Mouse (Mus musculus) kidney, postnatal 25 days (tissue): Measurements from ENCODE around the gene Med13l.

Experiments used
- DNase-seq, 2 experiments: peaks; one replicate each; pipeline ENCODE4 v3.0.0; 2021; ENCODE audit warnings: mixed read lengths in 2 of 2

The Med13l gene

DNA sequence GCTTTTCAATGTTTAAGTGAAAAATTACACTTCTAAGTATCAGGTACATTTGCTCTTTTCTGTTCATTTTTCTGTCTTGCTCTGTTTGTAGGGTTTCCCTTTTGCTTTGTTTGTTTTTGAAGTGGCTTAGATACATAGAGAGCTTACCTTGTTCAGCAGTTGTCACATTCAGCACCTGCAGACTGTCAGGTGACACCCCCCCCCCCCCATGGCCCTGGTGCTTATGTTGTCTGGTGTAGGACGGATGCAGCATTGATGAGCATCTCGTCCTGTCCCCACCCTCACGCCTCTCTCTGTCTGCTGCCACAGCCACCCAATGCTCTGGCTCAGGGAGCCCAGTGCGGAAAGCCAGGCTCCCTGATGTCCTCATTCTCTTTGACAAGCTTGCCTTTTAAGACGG is 101.3 kb downstream of the Med13l start:
- no peak for DNase-seq

DNA sequence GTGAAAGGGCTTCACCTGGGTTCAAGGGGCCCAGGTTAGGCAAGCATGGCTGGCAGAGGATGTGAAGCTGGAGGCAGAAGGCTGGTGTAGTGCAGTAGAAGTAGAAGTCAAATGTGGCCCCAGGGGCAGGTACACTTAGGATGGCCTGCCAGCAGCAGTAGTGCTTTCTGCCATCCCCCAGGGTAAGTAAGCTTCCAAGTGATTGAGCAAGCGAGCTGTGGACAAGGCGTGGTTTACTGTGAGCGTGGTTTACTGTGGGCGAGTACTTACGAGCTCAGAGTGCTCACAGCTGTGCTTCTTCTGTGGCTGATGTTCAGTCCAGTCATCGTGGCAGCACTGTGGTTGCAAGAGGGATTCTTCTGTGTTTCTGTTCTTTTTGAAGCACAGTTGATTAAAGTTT is 103.5 kb downstream of the Med13l start:
- peak in 1 of 2 experiments; percentile 59 for DNase-seq

DNA sequence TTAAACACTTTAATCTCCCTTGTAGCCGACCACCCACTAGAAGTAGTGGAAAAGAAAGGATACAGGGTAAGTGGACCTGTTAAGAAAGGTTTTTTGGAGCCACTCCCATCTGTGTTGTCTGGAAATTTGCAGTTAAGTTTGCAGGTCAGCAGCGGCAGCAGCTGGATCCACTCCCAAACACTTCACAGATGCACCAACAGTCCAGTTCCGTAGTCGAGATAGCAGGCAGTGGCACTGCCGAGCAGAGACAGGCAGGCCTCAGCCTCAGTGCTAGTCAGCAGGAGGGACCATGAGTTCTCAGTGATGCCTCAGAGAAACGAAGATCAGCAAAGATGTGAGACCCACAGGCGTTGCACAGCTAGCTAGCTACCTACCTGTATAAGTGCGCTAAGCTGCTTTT is 104.5 kb downstream of the Med13l start:
- DNase-seq = no peak

DNA sequence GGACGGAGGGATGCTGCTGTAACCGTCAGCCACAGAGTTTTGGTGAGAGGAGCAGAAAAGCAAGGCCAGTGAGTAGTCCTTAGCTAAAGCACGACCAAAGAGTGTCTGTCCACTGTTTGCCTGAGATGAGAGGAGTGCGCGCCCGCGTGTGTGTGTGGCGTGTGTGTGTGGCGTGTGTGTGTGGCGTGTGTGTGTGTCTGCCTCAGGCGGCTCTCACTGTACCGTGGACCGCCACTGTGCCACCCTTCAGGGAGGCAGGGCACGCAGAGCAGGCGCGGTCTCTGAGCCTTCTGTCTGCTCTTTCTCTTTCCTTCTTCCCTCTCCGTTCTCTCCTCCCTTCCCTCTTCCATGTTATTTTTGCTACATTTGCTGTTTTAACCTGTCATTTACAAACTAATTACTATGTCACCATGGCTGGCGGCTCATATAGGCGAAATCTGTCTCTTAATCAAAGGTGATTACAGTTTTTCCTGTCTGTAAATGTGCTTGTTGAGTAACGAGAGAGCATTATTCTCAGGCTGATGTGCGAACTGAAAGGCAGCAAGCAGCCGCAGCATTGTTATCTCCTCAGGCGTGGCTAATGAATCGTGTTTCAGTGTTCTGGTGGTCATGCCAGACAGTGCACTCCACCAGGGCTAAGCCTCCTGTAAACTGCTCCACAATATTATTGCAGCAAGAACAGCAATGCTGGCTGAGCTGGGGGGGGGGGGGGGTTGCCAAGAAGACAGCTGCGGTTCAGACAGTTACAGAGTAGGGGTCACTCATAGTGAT is 106.1 kb downstream of the Med13l start:
- no peak for DNase-seq

- DNase-seq = peak in 1 of 2 experiments; percentile 22
These were observed 107.4 kb downstream of the Med13l start for GRCm38 (mm10) chr5:118667863-118668262.

DNA sequence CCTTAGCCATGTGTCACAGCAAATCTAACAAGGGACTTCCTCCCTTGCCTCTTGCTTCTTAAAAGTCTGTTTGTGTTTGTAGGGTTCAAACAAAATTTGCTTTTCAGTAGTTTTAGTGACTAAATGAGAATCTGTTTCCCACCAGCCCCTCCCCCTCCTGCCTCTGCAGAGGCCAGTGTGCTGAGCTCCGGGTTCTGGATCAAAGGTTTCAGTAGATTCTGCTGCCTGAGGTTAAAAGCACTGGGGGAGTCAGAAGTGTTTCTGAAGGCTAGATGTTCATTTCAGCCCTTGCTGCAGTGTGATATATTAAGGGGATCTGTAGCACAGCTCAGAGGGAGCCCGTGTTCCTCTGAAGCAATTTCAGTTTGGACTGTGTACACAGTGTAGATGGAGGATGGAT is 108.5 kb downstream of the Med13l start:
- DNase-seq = peak in 1 of 2 experiments; percentile 63

- no peak for DNase-seq
These were observed 111.6 kb downstream of the Med13l start for GRCm38 (mm10) chr5:118672111-118672510.

- no peak for DNase-seq
These were observed 113.4 kb downstream of the Med13l start for GRCm38 (mm10) chr5:118673859-118674258.

- no peak for DNase-seq
These were observed 113.8 kb downstream of the Med13l start for GRCm38 (mm10) chr5:118674321-118674720.

DNA sequence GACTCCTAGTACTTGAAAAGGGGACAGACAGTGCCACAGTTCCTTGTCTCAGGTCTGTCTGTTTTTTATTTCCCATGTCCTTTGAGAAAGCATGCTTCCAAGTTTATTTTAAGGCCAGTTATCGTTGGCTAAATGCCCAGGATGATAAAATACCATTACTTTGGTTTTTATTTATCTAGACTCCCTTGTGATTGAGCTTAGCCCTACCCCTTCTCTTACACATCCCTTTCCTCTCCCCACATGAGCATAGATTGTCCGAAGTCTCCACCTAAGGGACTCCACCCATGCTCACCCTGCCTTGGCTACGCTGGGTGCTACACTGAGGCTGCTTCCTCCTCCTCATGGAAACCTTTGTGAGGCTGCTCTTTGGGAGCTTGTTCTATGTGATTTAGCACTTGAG is 115.2 kb downstream of the Med13l start:
- DNase-seq = no peak

DNA sequence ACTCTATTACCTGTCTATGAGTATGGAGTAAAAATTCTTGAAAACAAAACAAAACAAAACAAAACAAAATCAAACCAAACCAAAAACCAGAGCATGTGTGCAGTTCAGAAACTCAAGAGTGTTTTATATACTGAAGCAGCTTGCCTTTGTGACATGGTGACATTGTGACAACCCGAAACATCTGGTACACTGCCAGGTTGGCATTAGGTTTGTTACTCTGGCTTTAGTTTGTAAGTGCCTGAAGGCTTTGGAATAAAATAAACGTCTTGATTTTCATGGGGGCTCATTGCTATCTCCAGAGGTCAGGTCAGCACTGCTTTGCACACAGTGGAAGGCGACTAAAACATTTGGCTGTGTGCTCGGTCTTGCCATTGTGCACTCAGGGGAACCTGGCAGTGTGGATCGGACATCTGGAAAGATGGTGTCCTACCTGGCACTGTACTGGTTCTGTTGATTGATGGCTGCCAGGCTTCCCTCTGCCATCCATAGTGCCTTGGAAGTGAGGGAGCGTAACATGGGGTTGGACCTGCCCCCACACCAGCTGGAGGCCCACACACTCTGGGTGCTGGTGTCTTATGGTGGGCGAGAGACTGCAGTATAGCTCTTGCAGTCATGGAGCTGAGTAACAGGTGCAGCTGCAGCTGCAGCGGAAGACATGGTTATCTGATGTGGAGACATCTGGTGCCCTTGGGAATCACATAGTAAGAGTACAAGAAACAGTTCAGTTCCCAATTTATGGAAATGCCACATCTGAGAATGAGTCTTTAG is 115.9 kb downstream of the Med13l start:
- no peak for DNase-seq

- DNase-seq = peak; percentile 42 to 66
These were observed 118.9 kb downstream of the Med13l start for GRCm38 (mm10) chr5:118679283-118679835.

- DNase-seq = peak in 1 of 2 experiments; percentile 18
These were observed 120.4 kb downstream of the Med13l start for GRCm38 (mm10) chr5:118680853-118681252.

GRCm38 (mm10) chr5:118682007-118682406 is 121.5 kb downstream of the Med13l start:
- peak in 1 of 2 experiments; percentile 31 for DNase-seq

GRCm38 (mm10) chr5:118685145-118685544 is 124.7 kb downstream of the Med13l start:
- DNase-seq = peak in 1 of 2 experiments; percentile 53

GRCm38 (mm10) chr5:118686021-118686420 is 125.5 kb downstream of the Med13l start:
- peak; percentile 50 to 70 for DNase-seq

GRCm38 (mm10) chr5:118688886-118689835 is 128.7 kb downstream of the Med13l start:
- DNase-seq = peak in 1 of 2 experiments; percentile 43

DNA sequence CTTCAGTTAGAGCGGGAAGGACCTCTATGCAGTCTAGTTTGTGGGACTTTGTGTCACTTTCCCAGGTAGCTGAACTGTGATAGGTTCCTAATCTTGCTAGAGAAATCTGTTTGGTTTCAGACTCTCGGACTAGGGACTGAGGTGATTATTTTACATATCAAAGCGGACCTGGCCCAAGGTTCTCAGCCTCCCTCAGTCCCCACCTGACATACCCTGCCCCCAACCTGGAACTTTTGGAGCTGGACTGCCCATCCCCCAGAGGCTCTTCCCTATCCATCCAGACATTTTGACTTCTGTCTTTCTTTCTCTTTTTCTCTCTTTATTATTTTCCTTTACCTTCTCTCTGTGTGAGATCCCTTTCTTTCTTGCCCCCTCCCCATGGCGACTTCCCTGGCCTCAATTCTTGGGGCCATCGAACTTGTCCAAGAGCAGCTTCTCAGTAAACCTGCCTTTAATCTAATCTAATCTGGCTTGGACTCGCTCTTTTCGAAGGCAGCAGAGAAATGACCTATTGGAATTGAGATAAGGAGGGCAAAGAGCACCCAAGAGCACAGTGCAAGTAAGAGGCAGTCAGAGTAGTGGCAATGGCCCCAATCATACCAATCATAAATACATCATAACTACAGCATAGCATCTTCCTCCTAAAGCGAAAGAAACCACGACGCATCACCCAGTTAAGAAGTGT is 130.7 kb downstream of the Med13l start:
- DNase-seq = peak in 1 of 2 experiments; percentile 24

DNA sequence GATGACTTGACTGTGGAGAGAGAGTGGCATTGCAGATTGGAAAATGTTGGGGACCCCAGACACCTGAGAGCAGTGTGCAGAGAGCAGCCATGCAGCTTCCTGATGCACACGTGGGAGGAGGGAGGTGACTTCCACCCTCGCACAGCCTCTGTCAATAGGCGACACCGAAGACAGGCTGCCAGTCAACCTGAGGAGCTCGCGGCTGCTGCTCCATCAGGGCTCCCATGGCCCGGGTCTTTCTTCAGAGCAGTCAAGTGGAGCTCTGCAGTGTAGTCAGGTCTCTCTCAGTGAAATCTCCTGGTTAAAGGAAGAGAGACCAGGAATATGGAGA is 131.2 kb downstream of the Med13l start:
- peak in 1 of 2 experiments; percentile 32 for DNase-seq

- peak; percentile 53 to 73 for DNase-seq
These were observed 133.5 kb downstream of the Med13l start for GRCm38 (mm10) chr5:118693996-118694395.

- DNase-seq = peak in 1 of 2 experiments; percentile 17
These were observed 136.6 kb downstream of the Med13l start for GRCm38 (mm10) chr5:118697073-118697472.

DNA sequence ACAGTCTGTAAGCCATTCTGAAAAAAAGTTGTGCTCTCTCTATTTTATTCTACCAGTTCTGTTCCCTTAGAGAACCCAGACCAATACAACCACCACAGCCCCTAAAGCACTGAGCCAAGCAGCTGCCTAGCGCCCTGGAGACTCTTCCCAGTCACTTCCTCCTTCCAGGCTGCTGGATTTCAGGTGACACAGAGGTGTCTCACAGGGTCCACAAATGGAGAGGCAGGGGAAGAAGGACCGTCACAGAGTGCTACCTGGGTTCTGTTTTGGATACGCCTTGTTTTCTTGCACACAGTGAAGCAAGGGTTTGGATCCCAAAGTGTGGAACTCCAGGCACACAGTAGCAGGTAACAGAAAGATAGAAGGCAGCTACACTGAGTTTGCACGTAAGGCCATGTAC is 140.5 kb downstream of the Med13l start:
- DNase-seq = peak in 1 of 2 experiments; percentile 12
